Mouse (Mus musculus): ENCODE measurements at regions not wholly inside any gene's neighbourhood (a gene's known extent, or its start where the extent isn't known, plus 50 kb on each side); places are given as distances from the start of the nearest gene placed in this dataset.

GRCm38 (mm10) chr14:98533600-98533999, 364.0 kb upstream of the Dach1 start:
- no peak for DNase-seq (ENCODE audit: low read depth, low spot score)

DNA sequence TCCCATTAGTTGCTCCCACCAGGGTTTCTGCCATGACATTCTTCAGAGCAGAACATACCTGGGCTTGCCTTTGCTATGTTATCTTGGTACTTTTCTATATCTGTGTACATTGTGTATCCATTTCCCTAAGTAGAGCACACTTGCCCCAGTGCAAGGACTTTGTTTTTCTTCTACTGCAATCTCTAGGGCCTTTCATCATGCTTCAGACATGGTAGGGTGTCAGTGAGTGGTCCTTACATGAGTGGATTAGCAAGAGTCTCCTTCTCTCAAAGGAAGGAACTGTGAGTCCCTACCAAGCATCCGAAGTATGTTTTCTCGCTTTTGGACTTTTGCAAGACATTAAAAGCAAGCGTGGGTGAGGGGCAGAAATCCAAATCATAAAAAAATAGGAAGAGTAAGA, 351.4 kb upstream of the Dach1 start:
- DNase-seq (ENCODE audit: low read depth, low spot score), result no peak

GRCm38 (mm10) chr14:98505321-98505720, 335.8 kb upstream of the Dach1 start:
- no peak for DNase-seq (ENCODE audit: low read depth, low spot score)

- no peak for DNase-seq (ENCODE audit: low read depth, low spot score)
These were observed 307.9 kb upstream of the Dach1 start for GRCm38 (mm10) chr14:98477416-98477815.

- DNase-seq (ENCODE audit: low read depth, low spot score), result no peak
These were observed 302.4 kb upstream of the Dach1 start for GRCm38 (mm10) chr14:98471803-98472509.

DNA sequence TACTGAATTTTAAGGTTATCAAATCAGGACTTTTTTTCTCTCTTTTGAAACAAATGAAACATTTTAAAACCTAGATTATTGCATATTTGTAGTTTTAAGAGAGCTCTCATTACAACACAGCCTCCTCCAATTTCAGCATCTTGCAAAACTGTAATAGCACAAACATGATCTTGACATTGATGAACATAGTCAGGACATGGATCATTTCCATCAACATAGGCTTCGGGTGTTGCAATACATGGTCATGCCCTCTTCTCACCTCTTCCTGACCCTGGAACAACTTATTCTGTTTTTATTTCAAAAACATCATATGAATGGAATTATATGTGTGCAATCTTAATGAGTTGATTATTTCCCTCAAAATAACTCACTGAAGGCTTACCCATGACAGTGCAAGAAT, 284.9 kb upstream of the Dach1 start:
- no peak for DNase-seq (ENCODE audit: low read depth, low spot score)

- DNase-seq (ENCODE audit: low read depth, low spot score), result no peak
These were observed 282.6 kb upstream of the Dach1 start for GRCm38 (mm10) chr14:98452191-98452590.

GRCm38 (mm10) chr14:98449568-98449967, 280.0 kb upstream of the Dach1 start:
- DNase-seq (ENCODE audit: low read depth, low spot score), result peak; percentile 31

DNA sequence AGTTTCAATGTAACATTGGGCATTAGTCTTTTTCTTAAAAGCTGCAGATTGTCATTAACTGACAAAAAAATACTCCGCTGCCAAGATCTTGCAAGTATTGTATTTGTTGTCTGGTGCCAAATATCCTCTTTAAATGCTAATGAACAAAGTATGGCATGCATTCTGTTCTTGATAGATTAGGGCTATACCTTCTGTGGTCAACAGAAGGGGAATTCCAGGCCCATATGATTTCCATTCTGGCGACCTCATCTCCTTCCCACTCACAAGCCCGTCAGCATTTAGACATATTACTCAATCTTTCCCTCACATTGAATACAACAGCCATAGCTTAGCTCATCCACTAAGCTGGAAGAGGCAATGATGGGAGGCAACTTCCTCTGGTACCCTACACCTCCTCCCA, 272.8 kb upstream of the Dach1 start:
- no peak for DNase-seq (ENCODE audit: low read depth, low spot score)

DNA sequence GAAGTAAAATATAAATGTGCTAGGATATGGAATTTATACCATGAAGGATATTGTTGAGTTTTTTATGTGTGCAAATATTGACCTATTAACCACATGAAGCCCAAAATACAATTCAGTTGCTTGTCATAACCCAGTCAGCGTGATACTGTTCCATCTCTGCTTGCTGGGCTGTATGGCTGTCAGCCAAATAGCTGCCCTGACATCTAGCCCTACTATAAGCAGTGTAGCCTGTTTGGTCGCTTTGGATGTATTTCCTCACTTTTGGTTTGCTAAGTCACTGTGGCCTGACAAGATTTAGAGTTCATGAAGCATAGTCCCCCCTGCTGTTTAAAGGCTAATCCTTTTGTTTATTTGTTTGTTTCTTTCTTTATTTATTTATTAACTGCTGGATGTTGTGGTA, 272.4 kb upstream of the Dach1 start:
- DNase-seq (ENCODE audit: low read depth, low spot score), result no peak

DNA sequence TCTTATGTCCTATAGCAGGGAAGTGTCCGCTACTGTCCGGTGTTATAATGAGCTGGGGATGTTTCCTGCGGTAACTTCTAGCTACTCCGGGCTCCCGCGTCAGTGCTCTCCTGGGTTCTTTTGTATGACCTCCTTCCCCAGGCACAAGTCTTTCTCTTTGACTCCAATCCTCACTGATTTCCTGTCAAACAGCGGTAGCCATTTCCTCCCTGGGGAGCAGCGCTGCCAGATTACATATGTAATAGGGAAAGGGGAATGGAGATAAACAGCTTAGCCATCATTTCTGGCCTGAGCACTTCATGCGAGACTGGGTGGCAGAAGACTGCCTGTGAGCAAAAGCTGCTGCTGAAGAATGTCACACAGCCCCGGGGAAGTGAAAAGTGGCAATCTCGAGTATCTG, 262.4 kb upstream of the Dach1 start:
- no peak for DNase-seq (ENCODE audit: low read depth, low spot score)

- DNase-seq (ENCODE audit: low read depth, low spot score), result no peak
These were observed 248.2 kb upstream of the Dach1 start for GRCm38 (mm10) chr14:98417719-98418118.

GRCm38 (mm10) chr14:98414201-98414600, 244.6 kb upstream of the Dach1 start:
- peak; percentile 46 for DNase-seq (ENCODE audit: low read depth, low spot score)

GRCm38 (mm10) chr14:98405936-98406635, 236.5 kb upstream of the Dach1 start:
- DNase-seq (ENCODE audit: low read depth, low spot score), result no peak

DNA sequence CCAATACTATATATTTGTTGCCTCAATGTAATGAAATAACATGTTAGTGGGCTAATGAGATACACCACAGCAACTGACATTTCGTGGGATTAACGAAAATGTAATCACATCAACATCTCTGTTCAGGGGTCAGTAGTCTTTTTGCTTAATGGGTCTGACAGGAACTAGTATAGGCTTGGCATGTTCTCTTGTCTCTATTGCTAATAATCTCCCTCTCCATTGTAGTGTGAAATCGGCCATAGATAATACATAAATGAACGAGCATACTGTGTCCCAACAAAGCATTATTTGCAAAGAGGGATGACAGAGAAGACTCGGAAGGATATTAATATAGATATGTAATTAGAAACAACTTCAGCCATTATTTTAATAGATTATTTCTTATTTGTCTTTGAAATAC, 234.5 kb upstream of the Dach1 start:
- DNase-seq (ENCODE audit: low read depth, low spot score), result no peak

DNA sequence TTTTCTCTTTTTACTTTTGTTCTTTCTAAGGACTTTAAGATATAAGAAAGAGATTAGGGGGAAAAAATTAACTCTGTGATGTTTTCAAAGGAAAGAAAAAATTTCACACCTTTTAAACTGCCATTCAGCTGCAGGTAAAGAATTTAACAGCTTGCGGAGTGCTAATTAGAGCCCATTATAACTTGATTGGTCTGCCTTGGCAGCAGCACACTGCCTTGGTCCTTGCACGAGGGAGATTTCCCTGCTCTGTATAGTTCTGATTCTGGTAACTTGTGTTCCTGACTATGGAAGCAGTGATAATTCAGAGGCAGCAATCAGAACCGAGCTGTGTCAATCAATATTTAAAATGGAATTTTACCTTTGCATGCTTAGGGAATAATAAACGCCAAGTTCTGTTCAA, 218.3 kb upstream of the Dach1 start:
- DNase-seq (ENCODE audit: low read depth, low spot score), result no peak

Measured in ES-CJ7 (cell line).